Mouse (Mus musculus): ENCODE measurements around the gene Wdr86. TPM values are rescaled to one million over a fixed set of nuclear protein-coding genes. Genes with fewer than 3 reads are reported as not detected.
A peak's percentile ranks its signal among the peaks of the same experiment; 100 is the strongest.

The Wdr86 gene
- polyA plus RNA-seq, 1 experiment from 2014 or later, result 35.9 TPM

DNA sequence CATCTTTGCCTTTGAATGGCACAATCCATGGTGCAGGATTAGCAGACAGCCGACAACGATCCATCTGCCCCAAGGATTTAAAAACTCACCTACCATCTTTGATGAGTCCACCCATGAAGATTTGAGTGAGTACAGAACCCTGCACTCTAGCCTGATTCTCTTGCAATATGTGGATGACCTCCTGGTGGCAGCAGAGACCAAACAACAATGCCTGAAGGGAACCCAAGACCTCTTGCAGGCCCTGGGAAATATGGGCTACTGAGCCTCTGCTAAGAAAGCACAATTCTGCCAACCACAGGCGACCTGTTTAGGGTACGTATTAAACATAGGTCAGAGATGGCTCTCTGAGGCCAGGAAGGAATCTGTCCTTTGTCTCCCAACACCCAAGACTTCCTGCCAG, 56.3 kb downstream of the Wdr86 start:
- H3K36me3 ChIP-seq, result no peaks in the 10 kb centered on the region
- peak; percentile 57; the same call in 1 of the 2 replicates for ATAC-seq (ENCODE audit: insufficient number of reproducible peaks, low FRiP score, low TSS enrichment, low read depth)
- no peak overlapping the region for H3K27ac ChIP-seq (replicated peaks)
- no peak overlapping the region for H3K4me3 ChIP-seq (replicated peaks)
- no peak overlapping the region for H3K9ac ChIP-seq
- H3K27me3 ChIP-seq, result no peaks in the 10 kb centered on the region
- H3K4me1 ChIP-seq, result no peaks in the 10 kb centered on the region
- H3K4me2 ChIP-seq (replicated peaks), result no peak overlapping the region
- H3K9me3 ChIP-seq (replicated peaks), result no peaks in the 10 kb centered on the region
- WGBS, result 18% methylated on average over 4 of the region's 4 CpGs

Other genes starting within 250 kb of the Wdr86 start
- gene Gbx1, start 203.5 kb downstream of the Wdr86 start, polyA plus RNA-seq (2015; fragmentation: Nextera tagmentation; extraction: Ambion mirVana), result 0.07 TPM in 1 of 2 replicates, not detected in the other
- gene Asb10, start 189.7 kb downstream of the Wdr86 start, polyA plus RNA-seq (2015; fragmentation: Nextera tagmentation; extraction: Ambion mirVana), result 1.1 and 1.2 TPM in 2 replicates
- 0.07 TPM in 1 of 2 replicates, not detected in the other for gene 4931409K22Rik, start 173.9 kb downstream of the Wdr86 start, polyA plus RNA-seq (2015; fragmentation: Nextera tagmentation; extraction: Ambion mirVana)
- gene Abcf2, start 153.3 kb downstream of the Wdr86 start, polyA plus RNA-seq (2015; fragmentation: Nextera tagmentation; extraction: Ambion mirVana), result 93.7 and 100 TPM in 2 replicates
- 30.3 and 33.1 TPM in 2 replicates for gene Chpf2, start 144.0 kb downstream of the Wdr86 start, polyA plus RNA-seq (2015; fragmentation: Nextera tagmentation; extraction: Ambion mirVana)
- gene Smarcd3, start 106.3 kb downstream of the Wdr86 start, polyA plus RNA-seq (2015; fragmentation: Nextera tagmentation; extraction: Ambion mirVana), result 39.7 and 42.4 TPM in 2 replicates
- 31.5 and 34.4 TPM in 2 replicates for gene Nub1, start 45.2 kb downstream of the Wdr86 start, polyA plus RNA-seq (2015; fragmentation: Nextera tagmentation; extraction: Ambion mirVana)
- gene Crygn, start 27.3 kb upstream of the Wdr86 start, polyA plus RNA-seq (2015; fragmentation: Nextera tagmentation; extraction: Ambion mirVana), result 2.6 and 2.8 TPM in 2 replicates
- gene Rheb, start 111.9 kb upstream of the Wdr86 start, polyA plus RNA-seq (2015; fragmentation: Nextera tagmentation; extraction: Ambion mirVana), result 200 and 202 TPM in 2 replicates

Measured in embryonic facial prominence, embryonic 15.5 days (tissue).